Mouse (Mus musculus): Measurements from ENCODE around the gene Omg. TPM values are rescaled to one million over a fixed set of nuclear protein-coding genes. Genes with fewer than 3 reads are reported as not detected.

The Omg gene
- polyA plus RNA-seq (2015; fragmentation: Nextera tagmentation; extraction: Ambion mirVana), result not detected in 2 replicates

DNA sequence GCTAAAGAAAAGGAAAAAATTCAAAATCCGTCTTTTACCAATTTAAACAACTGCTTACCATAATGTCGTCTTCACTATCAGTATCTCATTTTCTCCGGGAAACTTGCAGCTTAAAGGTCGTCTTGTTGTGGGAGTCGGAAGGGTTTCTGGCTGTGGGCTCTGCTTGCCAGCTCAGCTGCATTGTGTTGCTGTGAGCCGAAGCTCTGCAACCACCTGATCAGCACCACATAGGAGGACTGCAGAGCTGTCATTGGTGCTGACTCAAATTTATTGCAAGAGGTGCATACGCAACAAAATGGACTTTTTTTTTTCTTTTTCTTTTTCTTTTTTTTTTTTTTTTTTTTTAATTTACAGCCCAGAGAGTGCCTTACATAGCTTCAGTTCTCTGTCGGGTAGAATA lies at the start of gene Omg:
TSS of gene Omg (minus strand) at position 240 of the 400 bp plus-strand sequence.
- no peak within 1 kb of the TSS for H3K9ac ChIP-seq
- no peaks in the 10 kb centered on the region for H3K9me3 ChIP-seq (replicated peaks)
- H3K4me2 ChIP-seq, result no peak within 1 kb of the TSS
- no peaks in the 10 kb centered on the region for H3K36me3 ChIP-seq
- H3K27me3 ChIP-seq, result no peaks in the 10 kb centered on the region
- DNase-seq (no peak), ATAC-seq (ENCODE audit: low read depth) (no peak)
- WGBS (ENCODE audit: insufficient replicate concordance), result 64% methylated on average over 8 of the region's 8 CpGs
- H3K4me3 ChIP-seq (replicated peaks), result no peak within 1 kb of the TSS
- H3K27ac ChIP-seq, result no peak within 1 kb of the TSS
- 0 out of 2 replicates have a peak, but pooled peaks cover 4% of the 10 kb centered on the region for H3K4me1 ChIP-seq (replicated peaks)

- 5% methylated on average over 1 of the region's 1 CpGs for WGBS (ENCODE audit: insufficient replicate concordance)
- Histone ChIP-seq H3K27ac (no peak overlapping the region), H3K4me3 (replicated peaks) (no peak overlapping the region), H3K36me3 (peaks cover 32% of the 10 kb centered on the region), H3K9ac (no peak overlapping the region), H3K4me1 (replicated peaks) (peaks cover 8% of the 10 kb centered on the region), H3K9me3 (replicated peaks) (no peaks in the 10 kb centered on the region), H3K4me2 (no peak overlapping the region), H3K27me3 (no peaks in the 10 kb centered on the region)
- ATAC-seq (ENCODE audit: low read depth) (no peak), DNase-seq (no peak)
Measured at GRCm38 (mm10) chr11:79552622-79553021, 48.7 kb upstream of the Omg start.

DNA sequence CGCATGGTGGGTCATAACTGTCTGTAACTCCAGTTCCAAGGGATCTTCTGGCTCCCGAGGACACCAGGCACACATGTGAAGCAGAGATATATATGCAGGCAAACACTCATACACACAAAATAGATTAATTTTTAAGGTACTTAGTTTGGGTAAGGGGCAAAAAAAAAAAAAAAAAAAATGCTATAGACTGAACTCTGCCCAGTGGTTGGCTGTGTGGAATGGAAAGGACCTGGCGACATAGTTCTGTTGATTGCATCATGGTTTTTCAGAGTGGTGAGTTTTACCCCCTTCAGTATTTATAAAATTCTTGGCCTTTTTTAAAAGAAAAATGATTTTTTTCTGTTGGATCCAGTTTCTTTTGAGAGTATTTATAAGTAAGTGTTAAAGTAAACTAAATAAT lies 32.4 kb upstream of the Omg start:
- DNase-seq, result no peak

DNA sequence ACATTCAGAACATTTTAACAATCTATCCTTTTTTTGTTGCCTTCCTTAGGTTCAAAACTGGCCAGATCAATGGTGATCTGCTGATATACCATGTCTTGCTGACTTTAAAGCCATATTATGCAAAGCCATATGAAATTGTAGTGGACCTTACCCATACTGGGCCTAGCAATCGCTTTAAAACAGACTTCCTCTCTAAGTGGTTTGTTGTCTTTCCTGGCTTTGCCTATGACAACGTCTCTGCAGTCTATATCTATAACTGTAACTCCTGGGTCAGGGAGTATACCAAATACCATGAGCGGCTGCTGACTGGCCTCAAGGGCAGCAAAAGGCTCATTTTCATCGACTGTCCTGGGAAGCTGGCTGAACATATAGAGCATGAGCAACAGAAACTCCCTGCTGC lies 31.7 kb upstream of the Omg start:
- Histone ChIP-seq H3K9me3 (replicated peaks) (no peaks in the 10 kb centered on the region), H3K4me3 (replicated peaks) (no peak overlapping the region), H3K9ac (no peak overlapping the region), H3K27ac (no peak overlapping the region), H3K36me3 (0 out of 2 replicates have a peak, but pooled peaks cover 3% of the 10 kb centered on the region), H3K4me1 (replicated peaks) (peaks cover 27% of the 10 kb centered on the region), H3K27me3 (no peaks in the 10 kb centered on the region), H3K4me2 (no peak overlapping the region)
- WGBS (ENCODE audit: insufficient replicate concordance), result 13% methylated on average over 4 of the region's 4 CpGs
- DNase-seq, result no peak
- ATAC-seq (ENCODE audit: low read depth), result no peak

More for the DNA sequence above, 32.4 kb upstream of the Omg start:
- H3K4me2 ChIP-seq, result no peak overlapping the region
- H3K9me3 ChIP-seq (replicated peaks), result no peaks in the 10 kb centered on the region
- 53% methylated on average over 3 of the region's 3 CpGs for WGBS (ENCODE audit: insufficient replicate concordance)
- peaks cover 20% of the 10 kb centered on the region for H3K4me1 ChIP-seq (replicated peaks)
- H3K9ac ChIP-seq, result no peak overlapping the region
- H3K4me3 ChIP-seq (replicated peaks), result no peak overlapping the region
- no peak for ATAC-seq (ENCODE audit: low read depth)
- no peaks in the 10 kb centered on the region for H3K27me3 ChIP-seq
- H3K27ac ChIP-seq, result no peak overlapping the region
- peaks cover 6% of the 10 kb centered on the region for H3K36me3 ChIP-seq

- peaks cover 31% of the 10 kb centered on the region for H3K4me1 ChIP-seq (replicated peaks)
- H3K9me3 ChIP-seq (replicated peaks), result no peaks in the 10 kb centered on the region
- no peak for ATAC-seq (ENCODE audit: low read depth)
- H3K9ac ChIP-seq, result no peak overlapping the region
- no peak overlapping the region for H3K27ac ChIP-seq
- no peak for DNase-seq
- no peaks in the 10 kb centered on the region for H3K27me3 ChIP-seq
- no peaks in the 10 kb centered on the region for H3K36me3 ChIP-seq
- WGBS (ENCODE audit: insufficient replicate concordance), result 66% methylated on average over 8 of the region's 8 CpGs
- H3K4me3 ChIP-seq (replicated peaks), result no peak overlapping the region
- no peak overlapping the region for H3K4me2 ChIP-seq
Measured at GRCm38 (mm10) chr11:79533950-79534690, 30.2 kb upstream of the Omg start.

- Histone ChIP-seq H3K27ac (no peak overlapping the region), H3K36me3 (no peaks in the 10 kb centered on the region), H3K4me1 (replicated peaks) (peaks cover 38% of the 10 kb centered on the region), H3K9ac (no peak overlapping the region), H3K4me3 (replicated peaks) (no peak overlapping the region), H3K4me2 (no peak overlapping the region), H3K9me3 (replicated peaks) (no peaks in the 10 kb centered on the region), H3K27me3 (no peaks in the 10 kb centered on the region)
- 26% methylated on average over 6 of the region's 6 CpGs for WGBS (ENCODE audit: insufficient replicate concordance)
- ATAC-seq (ENCODE audit: low read depth), result peak; percentile 62
- DNase-seq, result no peak
Measured at GRCm38 (mm10) chr11:79533311-79533710, 29.4 kb upstream of the Omg start.

DNA sequence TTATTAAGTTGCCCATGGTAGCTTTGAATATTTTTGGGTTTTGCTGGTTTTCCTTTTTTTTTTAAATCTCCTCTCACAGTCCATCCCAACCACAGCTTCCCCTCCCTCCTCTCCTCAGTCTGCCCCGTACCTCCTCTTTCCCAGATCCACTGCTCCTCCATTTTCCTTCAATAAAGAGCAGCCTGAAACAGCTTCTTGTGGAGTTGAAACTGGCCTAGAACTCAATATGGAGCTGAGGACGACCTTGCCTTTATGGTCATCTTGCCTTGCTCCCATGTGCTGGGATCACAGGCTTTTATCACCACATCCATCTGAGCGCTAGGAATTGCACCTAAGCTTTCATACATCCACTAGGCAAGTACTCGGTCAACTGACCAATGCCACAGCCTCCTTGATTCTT lies 27.6 kb upstream of the Omg start:
- Histone ChIP-seq H3K36me3 (no peaks in the 10 kb centered on the region), H3K4me3 (replicated peaks) (no peak overlapping the region), H3K4me2 (no peak overlapping the region), H3K9ac (no peak overlapping the region), H3K27ac (no peak overlapping the region), H3K27me3 (no peaks in the 10 kb centered on the region), H3K9me3 (replicated peaks) (no peaks in the 10 kb centered on the region), H3K4me1 (replicated peaks) (peaks cover 55% of the 10 kb centered on the region)
- no peak for DNase-seq
- WGBS (ENCODE audit: insufficient replicate concordance), result 75% methylated on average over 4 of the region's 4 CpGs
- ATAC-seq (ENCODE audit: low read depth), result no peak

GRCm38 (mm10) chr11:79530774-79531173 lies 26.9 kb upstream of the Omg start:
- Histone ChIP-seq H3K27me3 (no peaks in the 10 kb centered on the region), H3K4me1 (replicated peaks) (peaks cover 56% of the 10 kb centered on the region), H3K9ac (no peak overlapping the region), H3K27ac (no peak overlapping the region), H3K36me3 (no peaks in the 10 kb centered on the region), H3K9me3 (replicated peaks) (no peaks in the 10 kb centered on the region), H3K4me3 (replicated peaks) (no peak overlapping the region), H3K4me2 (peak overlapping the region; percentile 24; the same call in 1 of the 2 replicates)
- 25% methylated on average over 11 of the region's 11 CpGs for WGBS (ENCODE audit: insufficient replicate concordance)
- ATAC-seq (ENCODE audit: low read depth) (peak; percentile 28; the same call in 1 of the 2 replicates), DNase-seq (no peak)

DNA sequence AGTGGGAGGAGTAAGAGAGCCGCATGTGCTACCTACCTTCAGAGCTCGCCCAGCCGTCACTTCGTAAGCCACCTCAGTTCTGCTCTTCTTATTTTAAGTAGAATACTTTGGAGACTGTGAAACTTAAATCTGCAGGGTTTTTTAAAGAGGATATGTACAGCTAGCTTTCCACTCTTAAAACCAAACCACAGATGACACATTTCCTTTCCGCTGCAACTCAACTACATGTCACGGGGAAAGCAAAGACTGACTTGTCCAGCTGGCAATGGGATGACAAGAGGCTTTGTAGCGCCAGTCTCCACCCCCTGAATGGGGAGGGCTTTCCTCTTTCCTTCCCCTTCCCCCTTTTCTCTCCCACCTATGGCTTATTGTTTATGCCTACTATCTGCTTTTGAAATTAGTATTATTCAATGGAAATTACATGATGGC lies 26.5 kb upstream of the Omg start, which contains the start of the genes Evi2 and Evi2a:
TSS of gene Evi2 (minus strand) at position 257 of the 429 bp plus-strand sequence.
TSS of gene Evi2a (minus strand) at position 277 of the 429 bp plus-strand sequence.
- DNase-seq, result no peak
- no peak within 1 kb of the TSS for H3K27ac ChIP-seq
- WGBS (ENCODE audit: insufficient replicate concordance), result 20% methylated on average over 7 of the region's 7 CpGs
- no peaks in the 10 kb centered on the region for H3K36me3 ChIP-seq
- H3K27me3 ChIP-seq, result no peaks in the 10 kb centered on the region
- H3K9me3 ChIP-seq (replicated peaks), result no peaks in the 10 kb centered on the region
- no peak within 1 kb of the TSS for H3K9ac ChIP-seq
- no peak within 1 kb of the TSS for H3K4me3 ChIP-seq (replicated peaks)
- peaks cover 53% of the 10 kb centered on the region for H3K4me1 ChIP-seq (replicated peaks)
- H3K4me2 ChIP-seq, result peak within 1 kb of the TSS; percentile 24
- ATAC-seq (ENCODE audit: low read depth), result no peak

DNA sequence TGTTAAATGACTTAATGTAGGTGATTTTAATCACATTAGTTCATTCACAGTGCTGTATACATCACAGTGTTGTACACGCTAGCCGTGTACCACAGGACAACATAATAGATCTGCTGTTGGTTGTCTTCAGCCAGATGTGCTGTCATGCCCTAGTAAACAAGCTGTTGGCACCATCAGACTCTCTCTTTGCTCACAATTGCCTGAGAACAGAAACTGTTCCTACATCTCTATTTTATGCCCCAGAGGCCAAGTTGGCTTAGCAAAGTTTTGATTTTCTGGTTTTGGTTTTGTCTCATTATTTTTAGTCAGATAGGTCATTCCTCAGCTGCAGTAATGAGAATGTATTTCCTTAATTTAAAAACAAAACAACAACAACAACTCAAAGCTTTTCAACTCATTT lies 25.9 kb upstream of the Omg start:
- Histone ChIP-seq H3K9ac (no peak overlapping the region), H3K27ac (no peak overlapping the region), H3K9me3 (replicated peaks) (no peaks in the 10 kb centered on the region), H3K4me1 (replicated peaks) (peaks cover 53% of the 10 kb centered on the region), H3K36me3 (no peaks in the 10 kb centered on the region), H3K4me2 (peak overlapping the region; percentile 21; the same call in 1 of the 2 replicates), H3K4me3 (replicated peaks) (no peak overlapping the region), H3K27me3 (no peaks in the 10 kb centered on the region)
- no peak for ATAC-seq (ENCODE audit: low read depth)
- WGBS (ENCODE audit: insufficient replicate concordance), result 76% methylated on average over 2 of the region's 2 CpGs
- DNase-seq, result no peak

DNA sequence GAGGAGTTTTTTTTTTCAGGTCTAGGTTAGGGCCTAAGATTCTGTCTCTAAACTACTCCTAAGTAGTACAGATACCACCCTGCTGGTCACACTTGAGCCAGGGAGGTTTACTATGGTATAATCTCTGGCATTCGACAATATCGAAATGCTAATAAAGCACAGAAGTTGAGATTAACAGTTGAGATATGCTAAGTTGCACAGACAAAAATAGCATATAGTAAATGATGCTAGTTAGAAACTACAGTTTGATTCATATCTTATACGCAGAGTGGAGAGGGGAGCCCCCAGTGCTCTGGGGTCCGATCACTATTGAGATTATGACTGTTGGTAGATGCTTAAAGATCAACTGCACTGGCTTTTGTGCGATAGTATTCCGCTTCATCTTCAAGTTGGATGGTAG lies 25.3 kb upstream of the Omg start:
- Histone ChIP-seq H3K4me2 (no peak overlapping the region), H3K36me3 (no peaks in the 10 kb centered on the region), H3K27me3 (no peaks in the 10 kb centered on the region), H3K27ac (peak overlapping the region; percentile 54; the same call in 1 of the 2 replicates), H3K4me1 (replicated peaks) (peaks cover 52% of the 10 kb centered on the region), H3K9ac (no peak overlapping the region), H3K4me3 (replicated peaks) (no peak overlapping the region), H3K9me3 (replicated peaks) (no peaks in the 10 kb centered on the region)
- DNase-seq (no peak), ATAC-seq (ENCODE audit: low read depth) (no peak)
- 76% methylated on average over 6 of the region's 6 CpGs for WGBS (ENCODE audit: insufficient replicate concordance)

- H3K27me3 ChIP-seq, result no peaks in the 10 kb centered on the region
- peak overlapping the region; percentile 0; the same call in 1 of the 2 replicates for H3K9ac ChIP-seq
- ATAC-seq (ENCODE audit: low read depth) (no peak), DNase-seq (no peak)
- H3K9me3 ChIP-seq (replicated peaks), result no peaks in the 10 kb centered on the region
- no peaks in the 10 kb centered on the region for H3K36me3 ChIP-seq
- no peak overlapping the region for H3K4me2 ChIP-seq
- H3K4me3 ChIP-seq (replicated peaks), result no peak overlapping the region
- H3K27ac ChIP-seq, result peak overlapping the region; percentile 54
- 27% methylated on average over 3 of the region's 3 CpGs for WGBS (ENCODE audit: insufficient replicate concordance)
- H3K4me1 ChIP-seq (replicated peaks), result peaks cover 53% of the 10 kb centered on the region
Measured at GRCm38 (mm10) chr11:79528601-79529000, 24.7 kb upstream of the Omg start.

Measured in liver, embryonic 13.5 days (tissue).